ENCODE assay signal across 9 mouse cellular contexts in genomic region chr9:32400662-32401161, GRCm38 (mm10). TPM values are rescaled to one million over a fixed set of nuclear protein-coding genes. Genes with fewer than 3 reads are reported as not detected.
A peak's percentile ranks its signal among the peaks of the same experiment; 100 is the strongest.
DNase-seq lines count a peak whose midpoint lies in the region; ATAC-seq and TF ChIP-seq lines count a peak whose summit lies in the region.
"Had no signal": no experiment of that assay in that cellular context is flagged by ENCODE, and none has a peak within 500 bp of the region (broad histone marks: within the 10 kb centered on the region; RNA-seq: fewer than 3 reads in every experiment).

No protein-coding gene starts in this region.

- TF ChIP-seq POLR2A in liver, adult 2 months (IDR thresholded peaks at IDR 0.05; ENCODE audit: extremely low read depth, insufficient read depth, low read length) = no peak

- no peaks in the 10 kb centered on the region for H3K9me3 ChIP-seq in neural tube, embryonic 13.5 days
- H3K9me3 ChIP-seq in neural tube, embryonic 15.5 days (replicated peaks) = no peaks in the 10 kb centered on the region
- no peaks in the 10 kb centered on the region for H3K9me3 ChIP-seq in midbrain, embryonic 14.5 days (ENCODE audit: control insufficient read depth, low read length)
- no peaks in the 10 kb centered on the region for H3K9me3 ChIP-seq in hindbrain, embryonic 10.5 days
- H3K9me3 ChIP-seq: midbrain, embryonic 10.5 days had no signal

- no peaks in the 10 kb centered on the region for H3K27me3 ChIP-seq in neural tube, embryonic 13.5 days
- no peaks in the 10 kb centered on the region; the same call in 1 of the 2 replicates for H3K27me3 ChIP-seq in neural tube, embryonic 15.5 days (replicated peaks)
- H3K27me3 ChIP-seq in liver, adult 2 months (ENCODE audit: control insufficient read depth, insufficient read depth, low read length) = no peaks in the 10 kb centered on the region
- no peaks in the 10 kb centered on the region for H3K27me3 ChIP-seq in midbrain, embryonic 14.5 days (ENCODE audit: control insufficient read depth, insufficient read depth, low read length)
- peaks cover 11% of the 10 kb centered on the region for H3K27me3 ChIP-seq in hindbrain, embryonic 10.5 days (ENCODE audit: insufficient read depth, poor library complexity, severe bottlenecking)

- no peaks in the 10 kb centered on the region for H3K36me3 ChIP-seq in neural tube, embryonic 13.5 days
- H3K36me3 ChIP-seq in neural tube, embryonic 15.5 days = no peaks in the 10 kb centered on the region
- H3K36me3 ChIP-seq in liver, adult 2 months (ENCODE audit: control insufficient read depth, insufficient read depth, low read length) = no peaks in the 10 kb centered on the region
- H3K36me3 ChIP-seq in midbrain, embryonic 14.5 days (ENCODE audit: control insufficient read depth, insufficient read depth, low read length) = no peaks in the 10 kb centered on the region
- H3K36me3 ChIP-seq in hindbrain, embryonic 10.5 days = no peaks in the 10 kb centered on the region
- H3K36me3 ChIP-seq: midbrain, embryonic 10.5 days had no signal

- no peaks in the 10 kb centered on the region for H3K79me2 ChIP-seq in liver, adult 2 months (ENCODE audit: control insufficient read depth, insufficient read depth, low read length)

- H3K9ac ChIP-seq in neural tube, embryonic 13.5 days = no peak overlapping the region
- H3K9ac ChIP-seq in neural tube, embryonic 15.5 days (replicated peaks) = no peak overlapping the region
- H3K9ac ChIP-seq in liver, adult 2 months (ENCODE audit: low read depth, low read length) = no peak overlapping the region
- H3K9ac ChIP-seq in midbrain, embryonic 14.5 days (replicated peaks; ENCODE audit: low read length) = no peak overlapping the region

- H3K4me3 ChIP-seq in neural tube, embryonic 13.5 days = no peak overlapping the region
- no peak overlapping the region for H3K4me3 ChIP-seq in neural tube, embryonic 15.5 days (replicated peaks)
- no peak overlapping the region for H3K4me3 ChIP-seq in liver, adult 2 months (ENCODE audit: insufficient read depth, low read depth, low read length)
- no peak overlapping the region for H3K4me3 ChIP-seq in midbrain, embryonic 14.5 days (replicated peaks; ENCODE audit: low read depth, low read length)
- H3K4me3 ChIP-seq in hindbrain, embryonic 10.5 days = no peak overlapping the region
- H3K4me3 ChIP-seq: midbrain, embryonic 10.5 days had no signal

- ATAC-seq in neural tube, embryonic 13.5 days (ENCODE audit: low read depth) = no peak
- ATAC-seq in neural tube, embryonic 15.5 days (ENCODE audit: low FRiP score) = no peak
- no peak for ATAC-seq in midbrain, embryonic 14.5 days (ENCODE audit: low FRiP score, low TSS enrichment)

- WGBS in neural tube, embryonic 13.5 days = 65% methylated on average over 5 of the region's 5 CpGs
- 72% methylated on average over 5 of the region's 5 CpGs for WGBS in neural tube, embryonic 15.5 days
- WGBS in liver, adult 2 months = 14% methylated on average over 5 of the region's 5 CpGs
- 75% methylated on average over 5 of the region's 5 CpGs for WGBS in midbrain, embryonic 14.5 days
- 70% methylated on average over 5 of the region's 5 CpGs for WGBS in hindbrain, embryonic 10.5 days

- 0 out of 2 replicates have a peak overlapping the region, but pooled peaks have one; percentile 5 for H3K27ac ChIP-seq in neural tube, embryonic 13.5 days (replicated peaks)
- H3K27ac ChIP-seq in neural tube, embryonic 15.5 days (replicated peaks) = no peak overlapping the region
- H3K27ac ChIP-seq in liver, adult 2 months (replicated peaks; ENCODE audit: insufficient read depth, low read depth, low read length) = peak overlapping the region; percentile 57
- no peak overlapping the region for H3K27ac ChIP-seq in midbrain, embryonic 14.5 days (replicated peaks; ENCODE audit: low read depth, low read length)
- H3K27ac ChIP-seq in hindbrain, embryonic 10.5 days = no peak overlapping the region
- H3K27ac ChIP-seq: midbrain, embryonic 10.5 days had no signal

- DNase-seq in heart, postnatal 14 days = peak; percentile 52 to 69
- DNase-seq in liver, adult 2 months (ENCODE audit: extremely low read depth, low read depth, low spot score) = peak; percentile 79
- no peak for DNase-seq in midbrain, embryonic 14.5 days
- no peak for DNase-seq in left cerebral cortex, adult 8-10 months (ENCODE audit: low spot score in 2 of 2)
- DNase-seq in hindbrain, embryonic 10.5 days (ENCODE audit: low spot score) = no peak
- DNase-seq in urinary bladder, adult 2 months (ENCODE audit: low spot score) = no peak

- TF ChIP-seq CTCF in liver, adult 2 months (IDR thresholded peaks at IDR 0.05; ENCODE audit: low read depth, low read length) = no peak

- no peaks in the 10 kb centered on the region for H3K4me1 ChIP-seq in neural tube, embryonic 13.5 days (replicated peaks)
- peaks cover 3% of the 10 kb centered on the region; the same call in 1 of the 2 replicates for H3K4me1 ChIP-seq in neural tube, embryonic 15.5 days
- peaks cover 14% of the 10 kb centered on the region for H3K4me1 ChIP-seq in liver, adult 2 months (ENCODE audit: control insufficient read depth, insufficient read depth, low read length)
- H3K4me1 ChIP-seq in midbrain, embryonic 14.5 days (ENCODE audit: control insufficient read depth, insufficient read depth, low read length) = no peaks in the 10 kb centered on the region
- H3K4me1 ChIP-seq in hindbrain, embryonic 10.5 days (replicated peaks) = peaks cover 8% of the 10 kb centered on the region; the same call in 1 of the 2 replicates
- H3K4me1 ChIP-seq: midbrain, embryonic 10.5 days had no signal

- intact Hi-C loops in heart, postnatal 14 days (cut with DNase I) = loop anchor here (5.0 kb wide), 1 partner anchor 682 kb away; no protein-coding TSS in a partner anchor

- H3K4me2 ChIP-seq in neural tube, embryonic 13.5 days = no peak overlapping the region
- H3K4me2 ChIP-seq in neural tube, embryonic 15.5 days = no peak overlapping the region
- H3K4me2 ChIP-seq in midbrain, embryonic 14.5 days (ENCODE audit: low read length) = no peak overlapping the region

RNA-seq across cellular contexts. Expression of gene Kcnj1, which starts 28.4 kb away (rescaled TPM):
- not detected in 2 replicates for polyA plus RNA-seq in neural tube, embryonic 13.5 days (2015; fragmentation: Nextera tagmentation; extraction: Ambion mirVana)
- not detected in 2 replicates for polyA plus RNA-seq in neural tube, embryonic 15.5 days (2015; fragmentation: Nextera tagmentation; extraction: Ambion mirVana)
- not detected for total RNA-seq in heart, postnatal 14 days (2021)
- total RNA-seq in liver, adult 2 months (2014; rRNA removed) = not detected in 2 replicates
- polyA plus RNA-seq in liver, adult 2 months (2012; rRNA removed) = not detected in 2 replicates
- not detected in 2 replicates for polyA plus RNA-seq in midbrain, embryonic 14.5 days (2014; fragmentation: Nextera tagmentation; extraction: Ambion mirVana)
- total RNA-seq in left cerebral cortex, adult 8-10 months (2022) = not detected
- polyA plus RNA-seq in hindbrain, embryonic 10.5 days (2016; fragmentation: Nextera tagmentation; extraction: Ambion mirVana) = not detected in 2 replicates
- not detected in 2 replicates for polyA plus RNA-seq in urinary bladder, adult 2 months (2012; rRNA removed)
- polyA plus RNA-seq: midbrain, embryonic 10.5 days had no signal

RNA-seq across cellular contexts. Expression of gene Kcnj5, which starts 56.6 kb away (rescaled TPM):
- polyA plus RNA-seq in neural tube, embryonic 13.5 days (2015; fragmentation: Nextera tagmentation; extraction: Ambion mirVana) = 0.13 and 0.28 TPM in 2 replicates
- polyA plus RNA-seq in neural tube, embryonic 15.5 days (2015; fragmentation: Nextera tagmentation; extraction: Ambion mirVana) = 0.19 and 0.22 TPM in 2 replicates
- total RNA-seq in heart, postnatal 14 days (2021) = 10 to 100 TPM; 47.0 to 54.0 TPM
- under 0.01 and 0.07 TPM in 2 replicates for total RNA-seq in liver, adult 2 months (2014; rRNA removed)
- polyA plus RNA-seq in liver, adult 2 months (2012; rRNA removed) = 0.02 and 0.06 TPM in 2 replicates
- polyA plus RNA-seq in midbrain, embryonic 14.5 days (2014; fragmentation: Nextera tagmentation; extraction: Ambion mirVana) = 0.45 and 0.51 TPM in 2 replicates
- total RNA-seq in left cerebral cortex, adult 8-10 months (2022) = 1 to 10 TPM in 2 of 4 experiments, under 1 TPM in 2; 0.75 to 1.1 (median 0.96) TPM
- polyA plus RNA-seq in hindbrain, embryonic 10.5 days (2016; fragmentation: Nextera tagmentation; extraction: Ambion mirVana) = 0.35 and 0.46 TPM in 2 replicates
- polyA plus RNA-seq in urinary bladder, adult 2 months (2012; rRNA removed) = 0.26 and 0.44 TPM in 2 replicates

Comparison
In these comparisons a context has a peak if more than half of its experiments do, and no peak if none do; other contexts are left out.
1. H3K27ac ChIP-seq: peak in neural tube, embryonic 13.5 days (single experiment) and liver, adult 2 months (single experiment); none in neural tube, embryonic 15.5 days (single experiment), midbrain, embryonic 14.5 days (single experiment) and hindbrain, embryonic 10.5 days (single experiment).
2. DNase-seq: peak in heart, postnatal 14 days (2 of 2) and liver, adult 2 months (single experiment); none in midbrain, embryonic 14.5 days (single experiment), left cerebral cortex, adult 8-10 months (0 of 2), hindbrain, embryonic 10.5 days (single experiment) and urinary bladder, adult 2 months (single experiment).